Mouse (Mus musculus) lung, embryonic 14.5 days (tissue): Measurements from ENCODE around the gene Scand1. TPM values are rescaled to one million over a fixed set of nuclear protein-coding genes. Genes with fewer than 3 reads are reported as not detected.

Source experiments
- ATAC-seq: fragments of 200-750 bp; cut with Nextera tagmentation; 2 replicates; pipeline ENCODE4 v1.8.0; 2017; ENCODE audit warnings: mild to moderate bottlenecking, moderate TSS enrichment, moderate library complexity; ENCODE audit not compliant: insufficient read depth
- DNase-seq: peaks from one replicate; pipeline ENCODE4 v3.0.0-alpha.2; 2015
- H3K27ac ChIP-seq: fragments of 300-500 bp; sonication (generic); 2 replicates; pipeline ENCODE4 v1.5.1; 2014; ENCODE audit warnings: low read depth, mild to moderate bottlenecking, moderate library complexity
- H3K27me3 ChIP-seq: fragments of 300-500 bp; sonication (generic); 2 replicates; pipeline ENCODE4 v1.6.1; 2014; ENCODE audit warnings: low read length, control low read depth; ENCODE audit not compliant: insufficient read depth
- H3K36me3 ChIP-seq: fragments of 300-500 bp; sonication (generic); 2 replicates; pipeline ENCODE4 v1.6.1; 2014; ENCODE audit warnings: control low read depth; ENCODE audit not compliant: insufficient read depth
- H3K4me1 ChIP-seq: fragments of 300-500 bp; sonication (generic); 2 replicates; pipeline ENCODE4 v1.6.1; 2014; ENCODE audit warnings: antibody characterized with exemption, control low read depth; ENCODE audit not compliant: insufficient read depth
- H3K4me2 ChIP-seq: fragments of 300-500 bp; sonication (generic); 2 replicates; pipeline ENCODE4 v1.6.1; 2014; ENCODE audit warnings: mild to moderate bottlenecking
- H3K4me3 ChIP-seq: fragments of 300-500 bp; sonication (generic); 2 replicates; pipeline ENCODE4 v1.5.1; 2014; ENCODE audit warnings: low read depth, low read length
- H3K9ac ChIP-seq: fragments of 300-500 bp; sonication (generic); 2 replicates; pipeline ENCODE4 v1.6.1; 2014
- H3K9me3 ChIP-seq: fragments of 300-500 bp; sonication (generic); 2 replicates; pipeline ENCODE4 v1.6.1; 2016; ENCODE audit warnings: low read depth, low read length, control low read depth
- CTCF ChIP-seq: IDR thresholded peaks from 2 replicates; pipeline ENCODE4 v1.5.1; 2016; ENCODE audit warnings: antibody characterized with exemption, low read depth
- WGBS: fragments of 180-500 bp; shearing (Covaris S2); extraction: QIAGEN DNeasy Blood & Tissue Kit; methylation state at CpG from one replicate; pipeline ENCODE4 v1.1.7; 2014; 5-methylcytosine and 5-hydroxymethylcytosine counted together
- polyA plus RNA-seq: library from polyadenylated mRNA; unstranded; fragments of >200 nt; fragmentation: Nextera tagmentation; extraction: Ambion mirVana; gene quantifications from 2 replicates; pipeline ENCODE4 v1.2.1, GENCODE M21; 2014

Scand1 gene
- polyA plus RNA-seq = 61.0 and 66.3 TPM in 2 replicates

GRCm38 (mm10) chr2:156312297-156312897 is at the start of gene Scand1, which contains the start of gene Cnbd2:
Scand1 (minus strand) TSS chr2:156312704.
Cnbd2 (plus strand) TSS chr2:156312299.
- Histone ChIP-seq H3K4me1 (peaks cover 3% of the 10 kb centered on the region), H3K9ac (peak within 1 kb of the TSS; percentile 89), H3K27ac (peak within 1 kb of the TSS; percentile 98), H3K36me3 (peaks cover 16% of the 10 kb centered on the region), H3K4me3 (peak within 1 kb of the TSS; percentile 93), H3K27me3 (no peaks in the 10 kb centered on the region), H3K4me2 (peak within 1 kb of the TSS; percentile 87), H3K9me3 (no peaks in the 10 kb centered on the region)
- WGBS = under 1% methylated on average over 49 of the region's 49 CpGs
- TF ChIP-seq CTCF = peak; percentile 46
- DNase-seq = peak; percentile 88
- ATAC-seq = peak; percentile 92

- no peaks in the 10 kb centered on the region for H3K27me3 ChIP-seq
- H3K27ac ChIP-seq = no peak overlapping the region
- H3K36me3 ChIP-seq = no peaks in the 10 kb centered on the region
- H3K9ac ChIP-seq = no peak overlapping the region
- no peaks in the 10 kb centered on the region for H3K4me1 ChIP-seq
- H3K9me3 ChIP-seq = no peaks in the 10 kb centered on the region
- no peak for ATAC-seq
- H3K4me3 ChIP-seq = no peak overlapping the region
- no peak for DNase-seq
- whole genome bisulfite sequencing = 63% methylated on average over 7 of the region's 7 CpGs
- no peak for TF ChIP-seq CTCF
- H3K4me2 ChIP-seq = no peak overlapping the region
These were observed 43.5 kb upstream of the Scand1 start for GRCm38 (mm10) chr2:156356031-156356430.

- no peak overlapping the region for H3K4me2 ChIP-seq
- H3K27ac ChIP-seq = no peak overlapping the region
- DNase-seq = peak; percentile 38
- no peak for TF ChIP-seq CTCF
- no peaks in the 10 kb centered on the region for H3K36me3 ChIP-seq
- peak; percentile 35; the same call in 1 of the 2 replicates for ATAC-seq
- no peak overlapping the region for H3K4me3 ChIP-seq
- H3K9ac ChIP-seq = no peak overlapping the region
- WGBS = 24% methylated on average over 7 of the region's 7 CpGs
- H3K4me1 ChIP-seq = no peaks in the 10 kb centered on the region
- no peaks in the 10 kb centered on the region for H3K27me3 ChIP-seq
- no peaks in the 10 kb centered on the region for H3K9me3 ChIP-seq
These were observed 40.8 kb upstream of the Scand1 start for GRCm38 (mm10) chr2:156353265-156353692.

- Histone ChIP-seq H3K27ac (no peak overlapping the region), H3K9me3 (no peaks in the 10 kb centered on the region), H3K9ac (no peak overlapping the region), H3K4me3 (no peak overlapping the region), H3K27me3 (no peaks in the 10 kb centered on the region), H3K4me2 (no peak overlapping the region), H3K36me3 (no peaks in the 10 kb centered on the region), H3K4me1 (no peaks in the 10 kb centered on the region)
- DNase-seq = peak; percentile 46
- 71% methylated on average over 8 of the region's 8 CpGs for WGBS
- peak; percentile 42 for TF ChIP-seq CTCF
- ATAC-seq = no peak
These were observed 40.1 kb upstream of the Scand1 start for GRCm38 (mm10) chr2:156352413-156353165.

- ATAC-seq (no peak), DNase-seq (peak; percentile 6)
- no peak overlapping the region for H3K4me3 ChIP-seq
- 85% methylated on average over 7 of the region's 7 CpGs for WGBS
- TF ChIP-seq CTCF = peak; percentile 14; the same call in 1 of the 2 replicates
- H3K9ac ChIP-seq = no peak overlapping the region
- H3K4me1 ChIP-seq = no peaks in the 10 kb centered on the region
- H3K27me3 ChIP-seq = no peaks in the 10 kb centered on the region
- H3K4me2 ChIP-seq = no peak overlapping the region
- no peak overlapping the region for H3K27ac ChIP-seq
- no peaks in the 10 kb centered on the region for H3K9me3 ChIP-seq
- no peaks in the 10 kb centered on the region for H3K36me3 ChIP-seq
These were observed 38.7 kb upstream of the Scand1 start for GRCm38 (mm10) chr2:156351243-156351642.

GRCm38 (mm10) chr2:156349286-156349848 is 36.9 kb upstream of the Scand1 start:
- ATAC-seq = no peak
- no peak for TF ChIP-seq CTCF
- H3K27ac ChIP-seq = no peak overlapping the region
- no peaks in the 10 kb centered on the region for H3K4me1 ChIP-seq
- H3K9me3 ChIP-seq = no peaks in the 10 kb centered on the region
- H3K27me3 ChIP-seq = no peaks in the 10 kb centered on the region
- DNase-seq = no peak
- no peak overlapping the region for H3K4me2 ChIP-seq
- WGBS = 85% methylated on average over 4 of the region's 4 CpGs
- no peak overlapping the region for H3K4me3 ChIP-seq
- H3K9ac ChIP-seq = no peak overlapping the region
- no peaks in the 10 kb centered on the region for H3K36me3 ChIP-seq

- WGBS = 70% methylated on average over 4 of the region's 4 CpGs
- DNase-seq = no peak
- no peak overlapping the region for H3K27ac ChIP-seq
- no peak overlapping the region for H3K4me3 ChIP-seq
- TF ChIP-seq CTCF = no peak
- no peaks in the 10 kb centered on the region for H3K27me3 ChIP-seq
- no peak overlapping the region for H3K9ac ChIP-seq
- ATAC-seq = no peak
- H3K36me3 ChIP-seq = no peaks in the 10 kb centered on the region
- no peak overlapping the region for H3K4me2 ChIP-seq
- no peaks in the 10 kb centered on the region for H3K9me3 ChIP-seq
- no peaks in the 10 kb centered on the region for H3K4me1 ChIP-seq
These were observed 36.3 kb upstream of the Scand1 start for GRCm38 (mm10) chr2:156348812-156349211.
